Mouse (Mus musculus) cerebral cortex, adult 2 months (tissue): Measurements from ENCODE around the gene Emc9.

Experiments
- WGBS: fragments of 180-500 bp; shearing (Covaris S2); methylation state at CpG from one replicate; pipeline ENCODE4 v1.1.7; 2018; 5-methylcytosine and 5-hydroxymethylcytosine counted together

The Emc9 gene

DNA sequence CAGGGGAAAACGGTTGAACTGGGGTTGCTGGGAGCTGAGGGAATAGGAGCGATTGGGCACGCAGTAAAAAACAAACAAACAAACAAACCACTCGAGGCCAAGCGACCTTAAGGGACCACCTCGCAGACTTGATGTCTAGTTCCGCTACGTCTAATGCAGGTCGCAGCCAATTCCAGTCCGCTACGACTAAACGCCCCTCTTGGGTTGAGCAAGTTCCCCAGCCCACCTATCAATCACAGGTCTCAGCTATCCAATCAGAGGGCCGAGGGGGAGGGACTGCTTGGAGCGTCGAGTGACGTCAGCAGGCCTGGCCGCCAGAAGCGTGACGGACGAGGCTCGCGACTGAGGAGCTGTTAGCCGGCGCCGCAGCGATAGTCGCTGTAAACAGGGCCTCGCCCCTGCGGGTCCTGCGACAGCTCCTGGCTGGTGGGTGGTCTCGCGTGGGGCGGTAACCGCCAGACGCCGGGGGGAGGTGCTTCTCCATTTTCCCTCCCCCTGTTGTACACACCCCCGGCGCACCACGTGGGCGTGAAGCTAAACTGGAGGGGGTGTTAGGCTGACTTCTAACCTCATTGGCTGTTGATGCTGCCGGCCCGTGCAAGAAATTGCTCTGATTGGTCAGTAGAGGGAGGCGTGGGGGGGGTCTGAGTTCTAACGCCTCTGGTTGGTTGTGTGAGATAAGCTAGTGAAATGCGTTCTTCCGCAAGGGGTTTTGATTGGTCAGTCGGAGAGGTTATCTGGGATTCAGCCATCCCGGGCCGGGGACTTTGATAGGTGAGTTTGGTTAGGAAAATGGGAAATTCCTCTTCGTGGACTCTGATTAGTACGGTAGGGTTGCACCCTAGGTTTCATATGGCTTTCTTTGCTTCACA, 24.7 kb downstream of the Emc9 start, which contains the start of gene A730061H03Rik:
Gene A730061H03Rik, minus strand, starts transcription at position 205 of the 872 bp plus-strand sequence.
- WGBS: under 1% methylated on average over 51 of the region's 51 CpGs

DNA sequence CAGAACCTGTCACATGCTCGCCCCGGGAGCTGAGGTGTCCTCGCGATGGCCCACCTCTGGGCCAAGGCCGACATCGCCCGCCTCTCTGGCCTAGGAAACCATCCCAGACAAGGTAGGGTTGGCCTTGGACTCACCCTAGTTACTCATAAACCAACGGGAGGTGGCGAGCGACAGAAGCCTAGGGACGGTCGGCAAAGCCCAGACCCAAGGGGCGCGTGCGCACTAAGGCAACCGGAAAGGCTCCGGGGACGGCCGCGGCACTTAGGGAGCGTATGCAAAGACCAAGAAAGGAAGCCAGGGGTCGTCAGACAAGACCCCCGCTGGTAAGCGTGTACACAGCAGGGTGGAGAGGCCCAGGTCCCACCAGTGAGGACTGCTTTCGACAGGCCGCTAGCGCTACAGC, 25.3 kb downstream of the Emc9 start, which contains the start of gene Dcaf11:
Gene Dcaf11, plus strand, starts transcription at position 208 of the 403 bp plus-strand sequence.
- under 1% methylated on average over 27 of the region's 27 CpGs for WGBS

DNA sequence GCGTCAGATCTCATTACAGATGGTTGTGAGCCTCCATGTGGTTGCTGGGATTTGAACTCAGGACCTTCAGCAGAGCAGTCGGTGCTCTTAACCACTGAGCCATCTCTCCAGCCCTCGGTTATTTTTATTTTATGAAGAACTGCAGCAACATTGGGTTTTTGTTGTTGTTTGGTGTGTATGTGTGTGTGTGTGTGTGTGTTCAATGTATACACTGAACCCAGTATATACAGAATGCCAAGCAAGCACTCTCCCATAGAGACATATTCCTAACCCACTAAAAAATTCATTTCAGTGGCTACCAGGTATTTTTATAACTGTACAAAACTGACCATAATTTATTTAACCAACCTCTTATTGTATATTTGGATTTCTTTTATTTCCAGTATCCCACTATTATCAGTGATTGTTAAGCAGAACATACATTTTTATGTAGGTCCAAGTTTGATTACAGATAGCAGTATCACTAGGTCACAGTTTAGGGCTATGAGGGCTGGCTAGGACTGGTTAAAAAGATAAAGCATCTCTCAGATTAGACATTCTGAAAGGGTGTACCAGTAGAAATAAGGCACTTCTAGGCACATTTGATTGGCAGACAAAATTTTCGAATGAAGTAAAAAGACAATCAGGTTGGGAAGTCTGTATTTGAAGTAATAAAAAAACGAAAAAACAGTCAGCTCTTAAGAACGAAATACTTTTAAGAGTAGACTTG, 26.2 kb downstream of the Emc9 start:
- WGBS: 49% methylated on average over 6 of the region's 6 CpGs

DNA sequence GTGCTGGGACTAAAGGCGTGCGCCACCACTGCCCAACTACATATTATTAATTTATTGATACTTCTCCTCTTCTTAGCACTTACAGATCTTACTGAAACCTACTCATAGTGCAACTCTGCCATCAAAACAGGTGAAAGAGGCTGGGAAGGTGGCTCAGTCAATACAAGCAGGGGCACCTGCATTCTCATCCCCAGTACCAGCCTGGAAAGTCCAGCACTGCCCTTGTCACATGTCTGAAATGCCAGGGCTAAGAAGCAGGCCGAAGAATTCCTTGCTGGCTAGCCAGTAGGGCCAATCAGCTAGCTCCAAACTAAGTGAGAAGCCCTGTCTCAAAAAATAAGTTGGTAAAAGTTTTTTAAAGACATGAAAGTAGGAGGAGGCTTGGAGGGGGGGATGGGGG, 27.5 kb downstream of the Emc9 start:
- 93% methylated on average over 3 of the region's 3 CpGs for WGBS

DNA sequence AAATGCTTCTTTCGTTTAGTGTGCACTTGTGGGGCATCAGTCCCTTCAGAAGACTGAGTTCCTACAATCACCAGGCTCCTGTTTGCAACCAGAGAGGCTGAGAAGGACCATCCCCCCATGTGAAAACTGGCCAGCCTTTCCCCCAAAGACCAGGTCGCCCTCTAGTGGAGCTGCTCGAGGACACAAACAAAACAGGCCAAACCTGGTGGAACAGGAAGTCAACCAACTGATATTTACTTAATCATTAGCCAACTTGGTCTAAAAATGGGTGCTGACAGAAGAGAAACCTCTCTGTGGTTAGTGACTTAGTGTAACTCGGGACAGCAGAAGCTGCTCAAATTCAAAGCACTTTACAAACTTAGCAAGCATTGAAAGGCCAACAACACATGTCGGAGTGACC, 28.1 kb downstream of the Emc9 start:
- WGBS: 29% methylated on average over 5 of the region's 5 CpGs

DNA sequence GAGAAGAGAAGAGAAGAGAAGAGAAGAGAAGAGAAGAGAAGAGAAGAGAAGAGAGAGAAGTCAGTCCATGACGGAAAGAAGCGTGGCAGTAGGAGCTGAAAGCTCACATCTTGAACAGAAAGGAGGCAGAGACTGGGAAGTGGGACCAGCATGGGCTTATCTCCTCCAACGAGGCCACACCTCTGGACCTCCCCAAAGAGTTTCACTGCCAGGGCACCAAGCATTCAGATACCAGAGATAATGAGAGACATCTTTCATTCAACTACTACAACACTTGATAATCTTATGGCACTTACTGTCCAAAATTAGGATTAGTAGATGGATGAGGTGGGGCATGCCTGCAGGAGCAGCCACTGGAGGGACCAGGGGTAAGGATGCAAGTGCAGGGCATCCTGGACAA, 29.3 kb downstream of the Emc9 start:
- 86% methylated on average over 3 of the region's 3 CpGs for WGBS

DNA sequence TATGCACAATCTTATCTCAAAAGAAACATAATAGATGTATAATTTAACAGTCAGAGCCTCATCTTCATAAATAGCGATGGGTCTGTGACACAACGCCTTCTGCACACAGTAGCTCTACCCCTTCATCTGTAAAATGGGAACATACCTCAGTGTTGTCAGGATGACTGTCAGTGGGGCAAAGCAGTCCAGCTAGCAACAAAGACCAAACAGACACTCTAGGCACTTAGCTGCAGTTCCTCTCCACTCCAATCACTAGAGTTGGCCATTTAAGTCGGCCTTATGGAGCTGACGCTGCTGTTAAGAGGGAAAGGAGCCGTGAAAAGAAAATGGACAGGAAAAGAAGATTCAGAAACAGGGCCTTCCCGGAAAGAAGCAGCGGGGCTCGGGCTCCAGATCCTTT, 33.3 kb downstream of the Emc9 start:
- 90% methylated on average over 8 of the region's 8 CpGs for WGBS

DNA sequence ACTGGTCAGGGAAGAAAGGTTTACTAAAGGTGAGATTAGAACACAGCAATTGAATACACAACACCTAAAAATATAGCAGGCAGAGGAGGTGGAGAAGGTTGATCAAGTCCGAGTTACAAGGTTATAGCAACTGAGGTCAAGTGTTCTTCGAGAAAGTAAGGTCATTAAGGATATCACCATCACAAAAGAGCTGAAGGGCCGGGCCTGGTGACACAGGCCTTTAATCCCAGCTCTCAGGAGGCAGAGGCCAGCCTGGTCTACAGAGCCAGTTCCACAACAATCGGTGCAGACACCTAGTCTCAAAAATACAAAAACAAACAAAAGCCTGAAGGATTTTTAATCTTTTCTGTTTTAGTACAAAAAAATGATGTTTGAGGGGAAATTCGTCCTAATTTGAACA, 33.8 kb downstream of the Emc9 start:
- 84% methylated on average over 5 of the region's 5 CpGs for WGBS

DNA sequence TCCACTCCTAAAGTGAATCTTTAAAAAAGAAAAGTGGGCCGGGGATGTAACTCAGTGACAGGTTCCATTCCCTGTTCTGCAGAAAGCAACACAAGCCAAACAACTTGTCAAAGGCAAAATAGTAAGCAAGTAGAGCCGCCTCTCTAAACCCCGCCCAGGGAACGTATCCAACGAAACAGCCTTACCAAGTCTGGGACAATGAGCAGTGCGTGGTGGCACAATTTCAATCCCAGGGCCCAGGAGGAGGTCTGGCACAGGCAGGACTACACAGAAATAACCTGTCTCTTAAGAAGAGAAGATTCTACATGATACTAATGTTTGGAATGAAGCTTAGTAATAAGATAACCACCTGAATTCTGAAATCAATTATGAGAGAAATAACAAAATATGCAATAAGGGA, 34.9 kb downstream of the Emc9 start:
- 73% methylated on average over 6 of the region's 6 CpGs for WGBS

DNA sequence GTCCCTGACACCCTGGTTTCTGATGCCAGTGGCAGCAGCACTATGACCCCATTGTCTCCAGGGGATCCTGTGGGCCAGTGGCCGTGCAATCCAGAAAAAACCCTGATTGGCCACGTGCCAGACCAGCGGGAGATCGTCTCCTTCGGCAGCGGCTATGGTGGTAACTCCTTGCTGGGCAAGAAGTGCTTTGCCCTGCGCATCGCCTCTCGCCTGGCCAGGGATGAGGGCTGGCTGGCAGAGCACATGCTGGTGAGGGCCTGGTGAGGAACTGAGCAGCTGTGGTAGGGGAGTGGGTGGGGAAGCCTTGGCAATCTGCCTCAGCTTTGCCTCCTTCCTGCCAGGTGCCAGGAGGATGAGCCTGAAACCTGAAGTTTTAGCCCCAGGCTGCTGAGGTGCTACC, 40.8 kb downstream of the Emc9 start:
- 34% methylated on average over 9 of the region's 9 CpGs for WGBS

DNA sequence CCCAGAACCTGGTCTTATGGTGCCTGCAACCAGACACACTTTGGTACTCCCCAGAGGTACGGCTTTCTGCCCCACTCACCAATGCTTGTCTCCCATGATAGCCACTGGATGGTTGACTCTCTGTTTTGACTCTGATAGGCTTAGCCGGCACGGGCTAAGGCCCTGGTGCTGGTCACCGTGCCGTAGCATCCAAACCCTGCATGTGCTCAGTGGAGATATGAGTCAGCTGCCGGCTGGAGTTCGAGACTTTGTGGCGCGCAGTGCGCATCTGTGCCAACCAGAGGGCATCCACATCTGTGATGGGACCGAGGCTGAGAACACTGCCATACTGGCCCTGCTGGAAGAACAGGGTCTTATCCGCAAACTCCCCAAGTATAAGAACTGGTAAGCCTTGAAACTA, 42.8 kb downstream of the Emc9 start:
- 97% methylated on average over 12 of the region's 12 CpGs for WGBS

DNA sequence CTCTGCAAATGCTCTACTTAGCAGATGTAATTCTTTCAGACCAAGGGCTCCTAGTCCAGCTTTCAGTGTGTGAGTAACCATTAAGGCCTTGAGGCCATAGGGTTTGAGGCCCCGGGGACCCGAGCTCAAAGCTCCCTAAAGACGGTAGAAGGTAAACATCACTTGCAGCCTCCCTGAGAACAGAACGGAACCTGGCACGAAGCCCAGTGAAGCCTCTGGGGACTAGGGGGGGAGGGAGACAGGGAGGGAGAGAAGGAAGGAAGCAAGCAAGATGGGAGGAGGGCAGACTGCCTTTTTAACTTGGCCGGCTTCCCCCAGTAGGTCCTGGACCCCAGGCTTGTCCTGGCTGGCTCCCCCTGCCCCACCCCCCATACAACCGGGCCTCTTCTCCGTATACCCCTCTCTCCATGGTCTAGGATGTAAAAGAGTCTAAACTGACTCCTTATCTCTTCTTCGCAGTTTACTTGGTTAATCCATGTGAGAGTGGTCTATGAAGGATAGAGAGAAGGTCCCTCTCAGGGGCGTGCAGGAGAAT, 44.2 kb downstream of the Emc9 start:
- 7% methylated on average over 10 of the region's 10 CpGs for WGBS

DNA sequence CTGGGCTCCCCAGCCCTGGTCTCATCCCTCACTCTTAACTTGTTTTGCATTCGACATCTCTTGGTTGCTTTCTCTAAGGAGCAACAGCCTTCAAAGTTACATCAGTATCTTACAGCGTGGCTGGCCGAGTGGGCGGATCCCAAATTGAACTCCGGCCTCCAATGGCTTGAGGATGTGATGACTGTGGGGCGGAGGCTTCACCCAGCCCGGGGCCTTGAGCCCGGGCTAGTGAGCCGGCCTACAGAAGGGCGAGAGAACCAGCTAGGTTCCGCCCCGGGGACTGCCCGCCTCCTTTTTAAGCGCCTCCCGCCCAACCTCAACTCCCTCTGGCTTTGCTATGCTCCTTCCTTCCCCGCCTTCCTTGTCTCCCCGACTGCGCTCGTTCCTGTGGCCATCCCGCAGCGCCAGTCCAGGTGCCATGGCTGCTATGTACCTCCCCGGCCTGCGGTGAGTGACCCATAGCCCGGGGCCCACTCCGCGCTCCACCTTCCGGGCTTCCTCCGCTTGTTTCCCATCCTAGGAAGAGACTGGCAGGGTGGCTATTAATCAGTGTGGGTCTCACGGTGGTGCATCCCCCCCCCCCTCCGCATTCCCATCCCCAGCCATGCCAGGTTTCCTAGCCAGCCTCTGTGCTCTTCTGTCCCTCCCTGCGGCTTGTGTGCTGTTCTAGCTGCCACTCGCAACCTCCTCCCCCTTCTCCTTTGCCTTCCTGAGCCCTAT, 44.9 kb downstream of the Emc9 start, which contains the start of gene Pck2:
Gene Pck2, plus strand, starts transcription at position 200 of the 720 bp plus-strand sequence.
- WGBS: 1% methylated on average over 32 of the region's 32 CpGs

DNA sequence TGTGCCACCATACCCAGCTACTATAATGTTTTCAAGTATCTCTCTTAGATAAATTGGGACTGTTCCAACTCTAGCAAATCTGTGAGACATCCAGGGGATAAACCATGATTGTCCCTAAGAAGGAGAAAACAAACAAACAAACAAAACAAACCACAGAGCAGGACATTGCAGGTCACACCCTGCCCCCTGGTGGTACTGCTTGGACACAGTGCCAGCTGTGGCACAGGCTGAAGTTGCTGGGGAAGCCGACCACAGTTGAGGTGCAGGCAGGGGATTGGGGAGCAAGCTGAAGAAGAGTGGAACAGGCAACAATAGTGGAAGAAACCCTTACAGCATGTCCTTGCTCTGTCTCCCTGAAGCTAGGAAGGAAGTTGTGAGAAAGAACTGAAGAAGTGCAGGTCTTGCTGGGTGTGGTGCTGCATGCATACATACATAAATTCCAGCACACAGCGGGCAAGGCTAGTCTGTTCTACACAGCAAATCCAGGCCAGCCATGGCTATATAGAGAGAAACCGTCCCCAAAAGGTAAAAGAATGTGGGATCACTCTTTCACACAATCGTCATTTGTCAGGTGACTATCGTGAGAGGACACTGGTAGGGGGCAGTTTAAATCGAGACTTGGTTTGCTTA, 48.9 kb downstream of the Emc9 start:
- 59% methylated on average over 6 of the region's 6 CpGs for WGBS
